Mouse (Mus musculus) neural tube, embryonic 14.5 days (tissue): ENCODE results near the gene Gm10197. TPM values are rescaled to one million over a fixed set of nuclear protein-coding genes. Genes with fewer than 3 reads are reported as not detected.

Source experiments
- ATAC-seq: fragments of 200-750 bp; cut with Nextera tagmentation; 2 replicates; pipeline ENCODE4 v1.8.0; 2017; ENCODE audit warnings: low read depth, mild to moderate bottlenecking, moderate TSS enrichment, moderate library complexity
- H3K27ac ChIP-seq: fragments of 300-500 bp; sonication (generic); 2 replicates; pipeline ENCODE4 v1.5.1; 2014; ENCODE audit warnings: low read depth, mild to moderate bottlenecking, control low read depth, low read length, moderate library complexity, mixed read lengths
- H3K27me3 ChIP-seq: fragments of 300-500 bp; sonication (generic); 2 replicates; pipeline ENCODE4 v1.6.1; 2014; ENCODE audit warnings: low read length; ENCODE audit not compliant: control insufficient read depth, insufficient read depth
- H3K36me3 ChIP-seq: fragments of 300-500 bp; sonication (generic); 2 replicates; pipeline ENCODE4 v1.6.1; 2014; ENCODE audit warnings: low read length, mixed read lengths; ENCODE audit not compliant: control insufficient read depth, insufficient read depth
- H3K4me1 ChIP-seq: fragments of 300-500 bp; sonication (generic); 2 replicates; pipeline ENCODE4 v1.6.1; 2014; ENCODE audit warnings: low read length; ENCODE audit not compliant: control insufficient read depth, insufficient read depth
- H3K4me2 ChIP-seq: fragments of 300-500 bp; sonication (generic); 2 replicates; pipeline ENCODE4 v1.6.1; 2014; ENCODE audit warnings: mild to moderate bottlenecking, low read depth, low read length, control low read depth
- H3K4me3 ChIP-seq: fragments of 300-500 bp; sonication (generic); 2 replicates; pipeline ENCODE4 v1.5.1; 2014; ENCODE audit warnings: low read depth, low read length, control low read depth, mixed read lengths
- H3K9ac ChIP-seq: fragments of 300-500 bp; sonication (generic); replicated peaks from 2 replicates; pipeline ENCODE4 v1.6.1; 2014; ENCODE audit warnings: low read depth, mild to moderate bottlenecking, control low read depth, low read length, mixed read lengths
- H3K9me3 ChIP-seq: fragments of 300-500 bp; sonication (generic); 2 replicates; pipeline ENCODE4 v1.6.1; 2016; ENCODE audit warnings: low read length; ENCODE audit not compliant: control insufficient read depth
- WGBS: fragments of 180-500 bp; shearing (Covaris S2); extraction: QIAGEN DNeasy Blood & Tissue Kit; methylation state at CpG from one replicate; pipeline ENCODE4 v1.1.7; 2014; 5-methylcytosine and 5-hydroxymethylcytosine counted together
- polyA plus RNA-seq: library from polyadenylated mRNA; unstranded; fragments of >200 nt; fragmentation: Nextera tagmentation; extraction: Ambion mirVana; gene quantifications from 2 replicates; pipeline ENCODE4 v1.2.1, GENCODE M21; 2014

Gm10197 gene
- polyA plus RNA-seq, 1 experiment from 2014 or later = 8.7 TPM

DNA sequence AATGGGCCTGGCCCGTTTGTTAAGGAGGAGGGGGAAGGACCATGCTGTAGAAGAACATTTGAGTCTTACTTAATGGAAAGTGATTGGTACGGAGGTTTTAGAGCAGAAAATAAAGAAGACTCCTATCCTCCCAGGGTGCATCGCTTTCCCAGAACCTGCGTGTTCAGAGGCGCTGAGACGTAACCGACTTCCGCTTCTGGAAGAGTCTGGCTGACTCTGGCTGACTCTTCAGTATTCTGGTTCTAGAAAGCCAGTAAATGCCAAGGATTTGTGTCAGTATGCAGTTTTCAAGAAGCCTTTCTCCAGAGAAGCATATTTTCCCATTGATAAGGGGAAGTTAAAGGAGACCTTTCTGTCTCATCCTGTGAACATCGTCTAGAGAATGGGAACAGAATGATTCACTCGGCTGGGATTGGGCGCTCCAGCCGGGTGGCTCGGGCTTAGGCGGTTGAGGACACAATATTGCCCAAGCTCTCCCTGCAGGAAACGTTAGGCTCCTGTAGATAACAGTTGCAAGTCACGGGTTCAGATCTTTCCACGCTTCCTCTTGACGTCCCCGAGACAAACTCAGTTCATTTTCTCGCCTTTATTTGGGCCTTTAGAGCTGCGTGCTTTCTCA lies 39.6 kb downstream of the Gm10197 start:
- peaks cover 3% of the 10 kb centered on the region; the same call in 1 of the 2 replicates for H3K36me3 ChIP-seq
- no peak for ATAC-seq
- no peaks in the 10 kb centered on the region for H3K27me3 ChIP-seq
- H3K27ac ChIP-seq = no peak overlapping the region
- 89% methylated on average over 21 of the region's 21 CpGs for WGBS
- peaks cover 5% of the 10 kb centered on the region; the same call in 1 of the 2 replicates for H3K4me1 ChIP-seq
- no peak overlapping the region for H3K4me2 ChIP-seq
- no peak overlapping the region for H3K9ac ChIP-seq
- H3K4me3 ChIP-seq = no peak overlapping the region
- H3K9me3 ChIP-seq = no peaks in the 10 kb centered on the region

DNA sequence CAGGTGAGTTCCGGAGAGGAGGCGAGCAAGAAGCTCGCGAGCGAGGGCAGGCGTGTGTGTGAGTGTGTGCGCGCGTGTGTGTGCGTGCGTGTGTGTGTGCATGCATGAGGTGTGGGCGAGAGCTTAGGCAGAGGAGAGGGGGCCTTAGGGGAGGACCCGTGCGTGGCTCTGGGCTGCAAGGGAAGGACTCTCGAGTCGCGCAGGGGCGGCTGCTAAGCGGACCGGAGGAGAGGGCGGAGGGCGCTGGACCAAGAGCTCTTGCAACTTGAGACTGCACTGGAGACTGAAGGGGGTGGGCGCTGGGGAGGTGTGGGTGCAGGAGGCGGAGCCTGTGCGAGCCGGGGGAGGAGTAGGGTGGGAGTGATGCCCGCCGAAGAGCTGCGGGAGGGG lies 41.6 kb downstream of the Gm10197 start:
- peak overlapping the region; percentile 80 for H3K4me3 ChIP-seq
- no peaks in the 10 kb centered on the region for H3K27me3 ChIP-seq
- under 1% methylated on average over 17 of the region's 29 CpGs for WGBS
- peak overlapping the region; percentile 68 for H3K9ac ChIP-seq
- peak overlapping the region; percentile 90 for H3K4me2 ChIP-seq
- H3K36me3 ChIP-seq = peaks cover 3% of the 10 kb centered on the region; the same call in 1 of the 2 replicates
- H3K4me1 ChIP-seq = peaks cover 16% of the 10 kb centered on the region
- ATAC-seq = peak; percentile 72
- peak overlapping the region; percentile 60 for H3K27ac ChIP-seq
- no peaks in the 10 kb centered on the region for H3K9me3 ChIP-seq

DNA sequence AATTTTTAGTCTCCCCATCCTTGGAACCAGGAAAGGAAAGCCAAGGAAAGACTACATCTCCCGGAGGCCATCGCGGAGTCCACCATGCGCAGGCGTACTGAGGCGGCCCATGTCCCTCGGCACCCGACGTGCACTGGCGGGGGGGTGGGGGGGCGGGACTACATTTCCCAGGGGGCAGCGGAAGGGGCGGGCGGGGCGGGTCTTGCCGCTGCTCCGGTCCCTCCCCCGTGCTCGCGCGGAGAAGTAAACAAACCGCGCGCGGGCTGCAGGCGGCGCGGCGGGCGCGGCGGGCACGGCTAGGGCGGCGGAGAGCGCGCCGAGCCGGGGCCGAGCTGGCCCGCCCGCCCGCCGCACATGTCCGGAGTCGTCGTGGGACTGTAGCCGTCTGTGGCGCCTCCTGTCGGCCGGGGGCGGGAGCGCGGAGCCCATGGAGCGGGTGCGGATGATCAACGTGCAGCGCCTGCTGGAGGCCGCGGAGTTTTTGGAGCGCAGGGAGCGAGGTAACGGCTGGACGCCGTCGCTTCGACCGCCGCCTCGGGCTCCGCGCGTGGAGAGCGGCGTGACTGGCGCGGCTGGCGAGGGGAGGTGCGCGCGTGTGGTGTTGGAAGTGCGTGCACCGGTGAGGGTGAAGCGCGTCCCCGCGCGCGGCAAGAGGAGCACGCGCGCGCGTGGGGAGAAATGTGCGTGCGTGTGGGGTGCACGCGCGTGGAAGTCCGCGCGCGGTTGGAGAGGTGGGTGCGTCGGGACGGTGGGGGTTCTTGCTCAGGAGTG lies 42.2 kb downstream of the Gm10197 start:
- Histone ChIP-seq H3K36me3 (peaks cover 3% of the 10 kb centered on the region; the same call in 1 of the 2 replicates), H3K4me2 (peak overlapping the region; percentile 90), H3K9ac (peak overlapping the region; percentile 68), H3K27me3 (no peaks in the 10 kb centered on the region), H3K4me3 (peak overlapping the region; percentile 80), H3K27ac (peak overlapping the region; percentile 60), H3K4me1 (peaks cover 17% of the 10 kb centered on the region), H3K9me3 (no peaks in the 10 kb centered on the region)
- peak; percentile 80 for ATAC-seq
- WGBS = under 1% methylated on average over 95 of the region's 106 CpGs

DNA sequence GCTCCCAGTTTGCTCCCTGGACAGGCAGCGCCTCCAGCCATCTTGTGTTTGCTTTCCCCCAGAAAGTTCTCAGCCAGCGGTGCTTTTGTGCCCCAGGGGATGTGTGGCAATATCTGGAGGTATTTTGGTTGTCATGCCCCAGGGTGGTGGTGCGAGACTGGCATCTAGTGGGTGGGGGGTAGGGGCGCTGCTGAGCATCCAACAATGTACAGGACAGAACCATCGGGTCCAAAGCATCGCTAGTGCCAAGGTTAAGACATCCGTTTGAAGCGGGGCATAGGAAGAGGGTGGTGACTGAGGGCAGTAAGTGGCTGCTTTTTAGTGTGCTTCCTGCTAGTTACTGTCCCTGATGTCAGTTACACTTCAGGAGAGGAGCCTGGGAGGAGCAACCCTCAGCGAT lies 43.5 kb downstream of the Gm10197 start:
- Histone ChIP-seq H3K36me3 (peaks cover 1% of the 10 kb centered on the region; the same call in 1 of the 2 replicates), H3K4me1 (peaks cover 17% of the 10 kb centered on the region), H3K4me3 (no peak overlapping the region), H3K27me3 (no peaks in the 10 kb centered on the region), H3K9me3 (no peaks in the 10 kb centered on the region), H3K4me2 (no peak overlapping the region), H3K9ac (no peak overlapping the region), H3K27ac (no peak overlapping the region)
- ATAC-seq = no peak
- WGBS = 65% methylated on average over 9 of the region's 9 CpGs

DNA sequence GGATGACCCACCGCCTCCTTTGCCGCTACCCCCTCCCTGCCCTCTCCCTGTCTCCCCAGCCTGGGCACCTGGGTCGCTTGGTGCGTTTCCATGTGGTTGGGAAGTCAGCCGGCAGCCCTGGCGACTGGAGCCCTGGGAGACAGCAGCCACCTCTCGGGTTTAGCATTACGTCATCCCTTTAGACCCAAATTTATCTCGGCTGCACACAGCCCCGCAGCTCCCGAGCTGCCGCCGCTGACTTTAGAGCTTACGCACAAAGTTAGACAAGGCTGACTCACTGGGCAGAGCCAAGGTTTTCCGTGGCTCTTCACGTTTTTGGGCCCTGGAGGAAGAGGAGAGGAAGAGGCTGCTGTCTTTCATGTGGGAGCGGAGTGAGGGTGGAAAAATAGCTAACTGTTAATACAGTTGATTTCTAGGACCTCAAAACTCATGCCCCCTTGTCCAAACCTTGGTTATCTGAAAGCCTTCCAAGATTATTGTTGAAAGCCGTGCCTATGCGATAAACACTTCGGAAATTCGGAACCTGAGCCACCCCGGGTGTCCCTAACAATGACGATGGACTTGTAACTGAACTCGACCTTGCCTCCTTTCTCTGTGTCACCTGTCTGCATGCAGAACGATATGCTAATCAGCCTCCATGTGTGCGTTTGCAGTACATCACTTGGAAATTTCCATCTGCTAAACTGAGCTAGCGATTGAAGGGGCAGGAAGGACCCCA lies 45.8 kb downstream of the Gm10197 start:
- Histone ChIP-seq H3K4me3 (no peak overlapping the region), H3K27me3 (no peaks in the 10 kb centered on the region), H3K4me2 (peak overlapping the region; percentile 43), H3K27ac (no peak overlapping the region), H3K36me3 (no peaks in the 10 kb centered on the region), H3K4me1 (peaks cover 17% of the 10 kb centered on the region), H3K9me3 (no peaks in the 10 kb centered on the region), H3K9ac (no peak overlapping the region)
- WGBS = 13% methylated on average over 27 of the region's 27 CpGs
- no peak; the same call in 1 of the 2 replicates for ATAC-seq

DNA sequence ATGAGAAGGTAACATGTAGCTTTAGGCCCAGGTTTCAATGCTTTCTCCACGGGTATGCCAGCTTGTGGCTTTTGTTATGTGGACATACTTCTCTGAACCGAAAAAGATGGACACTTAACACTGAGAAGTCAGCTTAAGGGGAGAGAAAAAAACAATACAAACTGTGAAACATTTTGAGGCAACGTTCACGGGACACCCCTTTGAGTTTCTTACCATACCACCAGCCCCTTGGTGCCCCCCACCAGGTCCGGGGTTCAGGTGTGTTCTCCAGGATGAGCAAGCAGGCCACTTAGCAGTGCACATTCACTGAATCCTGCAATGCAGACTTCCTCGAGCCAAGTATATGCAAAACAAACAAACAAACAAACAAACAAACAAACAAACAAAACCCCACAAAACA lies 46.7 kb downstream of the Gm10197 start:
- no peak overlapping the region for H3K27ac ChIP-seq
- no peaks in the 10 kb centered on the region for H3K27me3 ChIP-seq
- ATAC-seq = no peak
- no peak overlapping the region for H3K4me3 ChIP-seq
- H3K9ac ChIP-seq = no peak overlapping the region
- H3K4me1 ChIP-seq = peaks cover 12% of the 10 kb centered on the region
- no peaks in the 10 kb centered on the region for H3K9me3 ChIP-seq
- no peaks in the 10 kb centered on the region for H3K36me3 ChIP-seq
- no peak overlapping the region; the same call in 1 of the 2 replicates for H3K4me2 ChIP-seq
- WGBS = 56% methylated on average over 6 of the region's 6 CpGs

DNA sequence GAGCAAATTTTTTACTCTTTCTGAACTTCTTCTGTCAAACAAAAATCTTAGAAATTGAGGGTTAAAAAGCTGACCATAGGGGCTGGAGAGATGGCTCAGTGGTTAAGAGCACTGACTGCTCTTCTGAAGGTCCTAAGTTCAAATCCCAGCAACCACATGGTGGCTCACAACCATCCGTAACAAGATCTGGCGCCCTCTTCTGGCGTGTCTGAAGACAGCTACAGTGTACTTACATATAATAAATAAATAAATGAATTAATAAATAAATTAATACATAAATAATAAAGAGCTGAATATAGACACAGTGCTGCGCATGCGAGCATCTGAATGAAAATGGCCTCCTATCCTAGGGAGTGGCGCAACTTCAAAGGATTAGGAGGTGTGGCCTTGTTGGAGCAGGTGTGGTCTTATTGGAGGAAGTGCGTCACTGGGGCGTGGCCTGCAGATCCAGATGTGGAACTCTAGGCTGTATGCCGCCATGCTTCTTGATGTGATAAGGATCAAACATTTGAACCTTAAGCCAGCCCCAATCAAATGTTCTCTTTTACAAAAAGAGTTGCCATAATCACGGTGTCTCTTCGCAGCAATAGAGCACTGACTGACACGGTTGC lies 49.0 kb downstream of the Gm10197 start:
- Histone ChIP-seq H3K4me2 (no peak overlapping the region), H3K4me1 (peaks cover 12% of the 10 kb centered on the region), H3K4me3 (no peak overlapping the region), H3K27me3 (no peaks in the 10 kb centered on the region), H3K9ac (no peak overlapping the region), H3K36me3 (no peaks in the 10 kb centered on the region), H3K9me3 (no peaks in the 10 kb centered on the region), H3K27ac (no peak overlapping the region)
- WGBS = 92% methylated on average over 12 of the region's 12 CpGs
- ATAC-seq = no peak
